Mouse (Mus musculus): ENCODE results near the gene Olfr66. TPM values are rescaled to one million over a fixed set of nuclear protein-coding genes. Genes with fewer than 3 reads are reported as not detected.

The Olfr66 gene
- 0.13 TPM in 1 of 2 replicates, not detected in the other for polyA plus RNA-seq (2015; fragmentation: Nextera tagmentation; extraction: Ambion mirVana)

DNA sequence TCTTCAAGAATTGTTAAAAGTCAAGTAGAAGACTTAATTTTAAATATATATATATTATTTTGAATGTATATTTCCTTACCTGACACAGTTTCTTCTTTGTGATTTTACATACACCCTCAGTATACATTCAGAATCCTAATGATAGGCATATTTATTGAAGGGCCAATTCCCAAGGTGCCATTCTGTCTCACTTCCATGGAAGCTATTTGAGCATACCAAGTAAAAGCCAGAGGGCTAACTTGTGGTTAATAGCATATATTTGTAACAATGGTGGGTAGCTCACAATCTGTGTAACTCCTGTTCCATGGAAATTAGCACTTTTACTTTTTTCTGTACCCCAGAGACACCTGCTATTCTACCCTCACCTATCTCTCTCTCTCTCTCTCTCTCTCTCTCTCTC, at the start of gene Olfr66:
TSS of gene Olfr66 (minus strand) at position 101 of the 400 bp plus-strand sequence.
- Histone ChIP-seq H3K4me3 (replicated peaks) (no peak within 1 kb of the TSS), H3K36me3 (replicated peaks) (no peaks in the 10 kb centered on the region), H3K27ac (replicated peaks) (no peak within 1 kb of the TSS), H3K4me1 (replicated peaks) (no peaks in the 10 kb centered on the region), H3K4me2 (no peak within 1 kb of the TSS), H3K27me3 (peaks cover 9% of the 10 kb centered on the region), H3K9ac (no peak within 1 kb of the TSS), H3K9me3 (replicated peaks) (no peaks in the 10 kb centered on the region)
- ATAC-seq (ENCODE audit: insufficient read depth) = no peak

DNA sequence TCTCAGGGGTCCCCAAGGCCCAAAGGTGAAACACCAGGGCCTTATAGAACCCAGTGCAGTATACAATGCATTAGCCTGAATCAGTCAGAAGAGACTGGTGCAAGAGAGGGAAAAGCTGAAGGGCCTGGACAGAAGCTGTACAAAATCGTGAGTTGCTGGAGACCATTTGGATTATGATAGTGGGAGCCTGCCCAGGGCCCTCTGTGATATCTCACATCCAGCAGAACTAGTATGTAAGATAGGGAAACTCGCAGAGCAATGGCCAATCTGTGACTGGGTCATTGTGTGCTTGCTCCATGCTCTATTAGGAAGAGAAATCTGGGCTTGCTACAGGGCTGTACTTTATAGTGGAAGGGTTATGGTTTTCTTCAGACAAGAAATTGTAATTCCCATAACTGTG, 48.2 kb upstream of the Olfr66 start, which contains the start of gene Olfr632:
TSS of gene Olfr632 (plus strand) at position 84 of the 400 bp plus-strand sequence.
- no peaks in the 10 kb centered on the region for H3K9me3 ChIP-seq (replicated peaks)
- H3K27me3 ChIP-seq = peaks cover under 1% of the 10 kb centered on the region
- H3K4me2 ChIP-seq = no peak within 1 kb of the TSS
- no peaks in the 10 kb centered on the region for H3K4me1 ChIP-seq (replicated peaks)
- H3K9ac ChIP-seq = no peak within 1 kb of the TSS
- no peaks in the 10 kb centered on the region for H3K36me3 ChIP-seq (replicated peaks)
- H3K4me3 ChIP-seq (replicated peaks) = no peak within 1 kb of the TSS
- ATAC-seq (ENCODE audit: insufficient read depth) = no peak
- WGBS (ENCODE audit: insufficient replicate concordance) = 31% methylated on average over 2 of the region's 2 CpGs
- no peak within 1 kb of the TSS for H3K27ac ChIP-seq (replicated peaks)

DNA sequence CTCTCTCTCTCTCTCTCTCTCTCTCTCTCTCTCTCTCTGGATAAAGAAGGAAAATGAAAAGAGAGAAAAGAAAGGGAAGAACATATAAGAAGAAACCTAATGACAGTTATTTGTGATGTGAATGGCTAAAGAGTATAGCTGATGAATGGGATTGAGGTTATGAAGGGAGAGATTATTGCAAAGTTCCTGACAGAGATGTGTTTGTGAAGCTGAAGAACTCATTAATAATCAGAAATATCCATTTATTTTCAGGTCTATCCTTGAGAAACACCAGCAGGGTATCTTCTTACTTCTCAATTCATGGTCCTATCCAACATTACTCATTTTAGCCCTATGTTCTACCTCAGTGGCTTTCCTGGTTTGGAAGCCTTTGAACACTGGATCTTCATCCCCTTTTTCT, 42.5 kb upstream of the Olfr66 start, which contains the start of gene Olfr631:
TSS of gene Olfr631 (plus strand) at position 301 of the 400 bp plus-strand sequence.
- Histone ChIP-seq H3K4me3 (replicated peaks) (no peak within 1 kb of the TSS), H3K9ac (no peak within 1 kb of the TSS), H3K27ac (replicated peaks) (no peak within 1 kb of the TSS), H3K4me1 (replicated peaks) (no peaks in the 10 kb centered on the region), H3K27me3 (no peaks in the 10 kb centered on the region), H3K36me3 (replicated peaks) (no peaks in the 10 kb centered on the region), H3K4me2 (no peak within 1 kb of the TSS), H3K9me3 (replicated peaks) (no peaks in the 10 kb centered on the region)
- no peak for ATAC-seq (ENCODE audit: insufficient read depth)

DNA sequence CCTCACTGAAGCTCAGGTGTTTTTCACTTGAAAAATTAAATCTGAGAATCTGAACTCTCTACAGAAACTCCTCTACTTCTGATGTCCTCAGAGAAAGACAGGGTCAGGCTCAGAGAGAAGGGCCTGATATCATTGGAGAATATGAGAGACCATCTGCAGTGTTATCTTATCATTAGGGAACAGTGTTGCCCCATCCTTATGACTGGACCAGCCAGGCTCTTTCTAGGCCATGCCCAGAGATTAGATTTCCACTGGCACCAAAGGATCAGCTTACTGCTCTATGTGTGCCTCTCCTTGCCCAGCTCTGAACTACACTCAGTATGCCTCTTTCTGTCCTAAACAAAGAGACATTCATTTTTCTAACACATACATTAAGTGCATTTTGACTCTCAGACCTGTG, 29.3 kb upstream of the Olfr66 start:
- H3K27ac ChIP-seq (replicated peaks) = peak overlapping the region; percentile 86
- H3K36me3 ChIP-seq (replicated peaks) = no peaks in the 10 kb centered on the region
- H3K27me3 ChIP-seq = no peaks in the 10 kb centered on the region
- ATAC-seq (ENCODE audit: insufficient read depth) = peak; percentile 96
- peak overlapping the region; percentile 48 for H3K9ac ChIP-seq
- H3K4me1 ChIP-seq (replicated peaks) = peaks cover 57% of the 10 kb centered on the region
- peak overlapping the region; percentile 54 for H3K4me2 ChIP-seq
- peak overlapping the region; percentile 21 for H3K4me3 ChIP-seq (replicated peaks)
- no peaks in the 10 kb centered on the region for H3K9me3 ChIP-seq (replicated peaks)

DNA sequence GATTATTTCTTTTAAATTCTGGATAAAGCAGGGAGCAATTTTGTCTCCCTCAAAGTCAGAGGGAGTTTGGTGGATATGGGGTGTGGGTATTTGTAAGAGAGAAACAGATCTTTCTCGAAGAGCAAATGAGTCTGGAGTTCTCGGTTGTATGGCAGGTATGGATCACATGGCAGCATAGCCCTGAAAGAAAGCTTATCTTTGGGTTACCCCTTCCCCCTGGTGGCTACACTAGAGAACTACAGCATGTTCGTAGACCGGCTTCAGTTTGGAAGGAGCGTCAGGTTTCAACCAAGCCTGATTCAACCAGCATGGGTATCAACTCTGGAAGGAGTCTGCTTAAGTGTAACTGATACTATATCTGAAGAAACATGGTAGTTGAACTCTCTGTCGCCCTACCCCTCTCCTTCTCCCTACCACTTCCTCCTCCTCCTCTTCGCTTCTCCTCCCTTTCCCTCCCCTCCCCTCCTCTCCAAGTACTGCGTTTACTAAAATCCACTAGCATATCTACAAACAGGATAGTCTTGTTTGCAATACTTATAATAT, 27.0 kb upstream of the Olfr66 start:
- ATAC-seq (ENCODE audit: insufficient read depth) = peak; percentile 23
- peak overlapping the region; percentile 88 for H3K27ac ChIP-seq (replicated peaks)

DNA sequence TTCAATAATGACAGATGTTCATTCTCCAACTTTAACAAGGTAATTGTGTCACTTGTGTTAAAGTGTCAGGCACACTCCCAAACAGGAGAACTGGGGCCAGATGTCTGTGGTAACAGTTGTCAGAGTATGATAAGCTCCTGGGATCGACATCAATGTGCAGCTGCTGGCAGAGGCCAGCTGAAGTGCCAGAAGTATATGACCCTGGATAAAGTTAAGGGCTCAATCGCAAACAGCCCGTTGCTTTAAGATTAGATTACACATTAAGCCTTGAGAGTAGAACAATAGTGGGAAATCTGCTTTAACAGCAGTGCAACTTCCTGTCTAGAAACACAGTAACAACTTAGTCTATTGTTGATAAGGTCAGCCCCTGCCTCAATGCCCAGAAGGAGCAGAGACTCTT, 24.0 kb upstream of the Olfr66 start:
- H3K4me2 ChIP-seq = peak overlapping the region; percentile 49
- 5% methylated on average over 3 of the region's 3 CpGs for WGBS (ENCODE audit: insufficient replicate concordance)
- H3K4me3 ChIP-seq (replicated peaks) = no peak overlapping the region
- H3K27me3 ChIP-seq = peaks cover 5% of the 10 kb centered on the region; the same call in 1 of the 2 replicates
- no peaks in the 10 kb centered on the region for H3K9me3 ChIP-seq (replicated peaks)
- H3K27ac ChIP-seq (replicated peaks) = peak overlapping the region; percentile 88
- peak overlapping the region; percentile 7; the same call in 1 of the 2 replicates for H3K9ac ChIP-seq
- H3K36me3 ChIP-seq (replicated peaks) = no peaks in the 10 kb centered on the region
- peak; percentile 97 for ATAC-seq (ENCODE audit: insufficient read depth)
- H3K4me1 ChIP-seq (replicated peaks) = peaks cover 63% of the 10 kb centered on the region

More for the DNA sequence above, 27.0 kb upstream of the Olfr66 start:
- Histone ChIP-seq H3K9ac (peak overlapping the region; percentile 53), H3K9me3 (replicated peaks) (no peaks in the 10 kb centered on the region), H3K27me3 (no peaks in the 10 kb centered on the region), H3K4me3 (replicated peaks) (peak overlapping the region; percentile 21; the same call in 1 of the 2 replicates), H3K4me1 (replicated peaks) (peaks cover 72% of the 10 kb centered on the region), H3K36me3 (replicated peaks) (no peaks in the 10 kb centered on the region), H3K4me2 (peak overlapping the region; percentile 53)
- 21% methylated on average over 8 of the region's 8 CpGs for WGBS (ENCODE audit: insufficient replicate concordance)

DNA sequence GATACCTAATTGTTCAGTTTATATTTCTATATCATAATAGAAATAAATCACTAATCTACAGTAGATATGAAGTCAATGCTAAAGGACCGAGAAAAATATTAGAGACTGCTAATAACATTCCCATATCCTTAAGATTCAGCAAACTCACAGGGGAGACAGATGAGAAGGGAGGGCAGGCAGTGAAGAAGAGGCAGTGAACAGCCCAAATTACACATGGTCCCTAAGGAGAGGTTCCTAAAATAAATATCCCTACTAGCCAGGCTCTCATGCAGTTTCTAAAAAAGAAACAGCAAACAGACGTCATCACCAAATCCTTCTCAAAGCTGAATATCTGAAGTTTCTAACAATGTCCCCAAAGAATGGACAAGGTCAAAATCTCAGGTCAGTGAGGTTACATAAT, 17.1 kb upstream of the Olfr66 start, which contains the start of gene Olfr65:
TSS of gene Olfr65 (plus strand) at position 301 of the 400 bp plus-strand sequence.
- H3K9me3 ChIP-seq (replicated peaks) = no peaks in the 10 kb centered on the region
- no peak for ATAC-seq (ENCODE audit: insufficient read depth)
- H3K4me3 ChIP-seq (replicated peaks) = no peak within 1 kb of the TSS
- no peaks in the 10 kb centered on the region for H3K36me3 ChIP-seq (replicated peaks)
- no peak within 1 kb of the TSS for H3K9ac ChIP-seq
- no peak within 1 kb of the TSS for H3K4me2 ChIP-seq
- 0 out of 2 replicates have a peak, but pooled peaks cover 4% of the 10 kb centered on the region for H3K4me1 ChIP-seq (replicated peaks)
- 55% methylated on average over 2 of the region's 2 CpGs for WGBS (ENCODE audit: insufficient replicate concordance)
- H3K27ac ChIP-seq (replicated peaks) = no peak within 1 kb of the TSS
- H3K27me3 ChIP-seq = peaks cover 43% of the 10 kb centered on the region

DNA sequence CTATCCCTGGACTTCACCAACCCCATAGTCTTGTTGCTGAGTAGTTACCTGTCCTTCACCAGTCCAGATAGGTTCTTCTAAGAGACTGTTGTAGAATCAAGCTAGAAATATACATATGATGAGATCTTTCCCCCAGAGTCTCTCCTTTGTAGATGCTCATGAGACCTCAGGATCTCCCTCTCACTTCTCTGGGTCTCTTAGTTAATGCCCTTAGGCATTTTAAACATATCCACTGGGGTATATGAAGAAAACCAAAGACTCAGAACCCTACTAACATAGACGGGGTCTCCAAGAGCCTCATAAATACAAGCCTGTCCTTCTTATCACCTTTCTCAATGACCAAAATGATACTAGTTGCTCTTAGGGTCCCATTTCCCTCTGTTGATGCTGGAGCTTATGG, 8.3 kb upstream of the Olfr66 start, which contains the start of gene Olfr64:
TSS of gene Olfr64 (minus strand) at position 101 of the 400 bp plus-strand sequence.
- H3K9me3 ChIP-seq (replicated peaks) = no peaks in the 10 kb centered on the region
- WGBS (ENCODE audit: insufficient replicate concordance) = 63% methylated on average over 1 of the region's 1 CpGs

DNA sequence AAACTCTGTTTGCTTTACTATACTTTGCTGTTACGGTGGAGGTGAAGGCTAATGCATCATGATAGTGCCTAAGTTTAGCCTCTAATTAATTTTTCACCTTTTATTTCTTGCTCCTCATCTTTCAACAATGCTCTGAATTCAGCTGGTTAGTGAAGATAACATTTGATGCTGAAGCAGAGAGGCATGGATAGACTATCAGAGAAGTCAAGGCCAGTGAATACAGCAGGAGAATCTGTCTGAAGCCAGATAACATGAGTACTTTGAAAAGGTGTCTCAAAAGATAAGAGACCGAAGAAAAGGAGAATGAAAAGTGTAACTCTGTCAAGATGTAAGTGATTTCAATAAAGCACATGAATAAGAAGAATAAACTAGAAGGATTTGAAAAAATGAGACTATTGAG, 9.0 kb downstream of the Olfr66 start:
- H3K27ac ChIP-seq (replicated peaks) = peak overlapping the region; percentile 87
- no peak overlapping the region for H3K9ac ChIP-seq
- no peak overlapping the region for H3K4me2 ChIP-seq
- H3K9me3 ChIP-seq (replicated peaks) = no peaks in the 10 kb centered on the region
- H3K4me1 ChIP-seq (replicated peaks) = peaks cover 53% of the 10 kb centered on the region
- H3K27me3 ChIP-seq = peaks cover 6% of the 10 kb centered on the region; the same call in 1 of the 2 replicates
- no peak overlapping the region for H3K4me3 ChIP-seq (replicated peaks)
- peak; percentile 90 for ATAC-seq (ENCODE audit: insufficient read depth)
- H3K36me3 ChIP-seq (replicated peaks) = no peaks in the 10 kb centered on the region
- 26% methylated on average over 2 of the region's 2 CpGs for WGBS (ENCODE audit: insufficient replicate concordance)

More for the DNA sequence above, 8.3 kb upstream of the Olfr66 start, which contains the start of gene Olfr64:
- H3K27me3 ChIP-seq = peaks cover 24% of the 10 kb centered on the region
- ATAC-seq (ENCODE audit: insufficient read depth) = no peak
- no peak within 1 kb of the TSS for H3K4me2 ChIP-seq
- H3K9ac ChIP-seq = no peak within 1 kb of the TSS
- no peak within 1 kb of the TSS for H3K4me3 ChIP-seq (replicated peaks)
- H3K36me3 ChIP-seq (replicated peaks) = no peaks in the 10 kb centered on the region
- H3K27ac ChIP-seq (replicated peaks) = no peak within 1 kb of the TSS
- H3K4me1 ChIP-seq (replicated peaks) = no peaks in the 10 kb centered on the region

DNA sequence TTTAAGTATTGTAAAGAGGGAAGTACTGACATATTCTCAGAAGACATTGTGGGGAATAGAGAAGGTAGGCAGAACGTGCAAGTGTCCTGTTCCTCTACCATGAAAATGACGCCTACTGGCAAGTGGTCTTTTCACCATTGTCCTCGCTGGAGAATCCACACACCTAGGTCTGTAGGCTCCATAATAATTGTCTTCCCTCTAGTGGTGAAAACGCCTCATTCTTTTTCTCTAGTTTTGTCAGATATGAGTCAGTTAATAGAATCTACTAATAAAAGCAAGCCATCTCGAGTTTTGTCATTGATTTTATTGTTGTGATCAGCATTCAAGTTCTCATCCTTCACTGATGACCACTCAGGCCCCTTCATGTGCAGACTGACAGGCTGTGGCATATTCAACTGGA, 11.6 kb downstream of the Olfr66 start:
- no peak for ATAC-seq (ENCODE audit: insufficient read depth)
- Histone ChIP-seq H3K4me3 (replicated peaks) (no peak overlapping the region), H3K27me3 (no peaks in the 10 kb centered on the region), H3K4me1 (replicated peaks) (peaks cover 65% of the 10 kb centered on the region), H3K4me2 (peak overlapping the region; percentile 16; the same call in 1 of the 2 replicates), H3K36me3 (replicated peaks) (no peaks in the 10 kb centered on the region), H3K9ac (peak overlapping the region; percentile 40; the same call in 1 of the 2 replicates), H3K27ac (replicated peaks) (peak overlapping the region; percentile 88), H3K9me3 (replicated peaks) (no peaks in the 10 kb centered on the region)
- WGBS (ENCODE audit: insufficient replicate concordance) = 17% methylated on average over 5 of the region's 5 CpGs

DNA sequence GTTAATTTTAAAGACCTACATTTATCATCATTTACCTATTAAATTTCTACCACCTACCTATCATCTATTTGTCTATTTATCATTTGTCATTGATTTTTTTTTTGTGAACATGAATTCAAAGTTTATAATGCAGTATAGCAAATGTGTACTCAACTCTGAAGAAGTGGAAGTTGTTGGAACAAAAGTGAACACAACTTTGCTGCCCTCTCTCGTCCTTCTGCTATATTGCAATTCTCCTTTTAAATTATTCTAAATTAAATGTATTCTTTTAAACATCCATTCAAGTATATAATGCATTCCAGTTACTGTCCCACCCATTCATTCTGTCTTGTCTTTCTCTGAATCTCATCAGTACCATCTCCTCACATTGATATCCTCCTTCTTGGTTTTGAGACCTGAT, 13.0 kb downstream of the Olfr66 start:
- ATAC-seq (ENCODE audit: insufficient read depth) = no peak
- Histone ChIP-seq H3K9me3 (replicated peaks) (no peaks in the 10 kb centered on the region), H3K9ac (peak overlapping the region; percentile 48), H3K36me3 (replicated peaks) (no peaks in the 10 kb centered on the region), H3K4me3 (replicated peaks) (no peak overlapping the region), H3K4me2 (peak overlapping the region; percentile 48), H3K27me3 (no peaks in the 10 kb centered on the region), H3K4me1 (replicated peaks) (peaks cover 60% of the 10 kb centered on the region), H3K27ac (replicated peaks) (peak overlapping the region; percentile 92)
- 0% methylated on average over 1 of the region's 1 CpGs for WGBS (ENCODE audit: insufficient replicate concordance)
